Mouse (Mus musculus): ENCODE data around the gene Copg1.

Gene Copg1

DNA sequence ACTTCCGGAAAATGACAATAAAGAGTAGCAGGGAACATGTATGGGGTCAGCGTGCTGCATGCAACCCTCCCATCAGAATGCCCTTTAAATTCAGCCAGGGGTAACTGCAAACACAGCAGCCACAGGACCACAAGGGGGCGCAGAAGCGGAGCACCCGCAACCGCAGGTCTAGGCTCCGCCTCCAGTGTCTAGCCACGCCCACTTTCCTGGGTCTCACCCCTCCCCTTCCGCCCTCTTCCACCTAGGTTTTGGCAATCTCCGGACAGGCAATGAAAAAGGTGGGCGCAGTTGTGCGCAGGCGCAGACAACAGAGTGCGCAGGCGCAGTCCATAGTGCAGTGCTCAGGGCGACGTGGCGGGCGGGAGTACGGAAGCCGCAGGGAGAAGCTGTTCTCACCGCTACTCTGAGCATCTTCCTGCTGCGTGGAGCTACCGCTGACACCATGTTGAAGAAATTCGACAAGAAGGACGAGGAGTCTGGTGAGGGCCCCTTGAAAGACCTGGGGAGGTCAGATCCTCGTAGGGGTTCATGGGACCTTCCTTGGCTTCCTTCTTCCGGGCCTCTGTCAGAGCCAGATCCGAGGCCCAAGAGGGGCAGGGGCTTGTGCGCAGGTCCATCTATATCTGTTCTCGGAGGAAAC lies at the start of gene Copg1:
TSS of gene Copg1 (plus strand) at position 221 of the 640 bp plus-strand sequence.
- peak; percentile 100 for DNase-seq (ENCODE audit: low spot score in 2 of 2)

DNA sequence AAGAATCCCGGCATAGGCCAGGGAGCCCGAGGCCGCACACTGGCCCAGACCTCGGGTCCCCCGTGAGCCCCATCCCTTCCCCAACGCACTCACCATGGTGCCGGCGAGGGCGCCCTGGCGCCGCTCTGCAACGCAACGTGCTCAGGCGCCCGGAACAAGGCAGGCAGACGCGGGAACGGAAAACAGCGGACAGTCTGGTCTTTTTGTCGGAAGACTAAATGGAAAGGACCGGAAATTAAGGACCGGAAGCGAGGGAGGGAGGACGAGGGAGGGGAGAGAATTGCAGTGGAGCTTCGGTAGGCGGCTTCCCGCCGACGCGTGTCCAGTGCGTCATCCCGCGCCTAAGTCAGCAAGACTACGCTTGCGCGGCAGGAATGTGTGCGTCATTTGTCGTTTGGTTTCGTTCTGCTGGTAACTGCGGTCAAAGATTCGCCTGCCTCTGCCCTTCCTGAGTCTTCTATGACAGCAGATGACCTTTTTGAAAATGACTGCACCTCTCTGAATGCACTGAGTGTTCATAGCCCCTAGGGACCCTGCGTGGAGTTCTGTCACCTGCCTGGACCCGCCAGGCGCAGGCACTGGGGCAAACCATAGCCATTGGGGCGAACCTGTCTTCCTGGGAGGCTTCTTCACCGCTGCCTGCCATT lies 48.9 kb upstream of the Copg1 start, which contains the start of gene Isy1:
TSS of gene Isy1 (minus strand) at position 248 of the 647 bp plus-strand sequence.
- DNase-seq (ENCODE audit: low spot score in 2 of 2): peak; percentile 76 to 86

DNA sequence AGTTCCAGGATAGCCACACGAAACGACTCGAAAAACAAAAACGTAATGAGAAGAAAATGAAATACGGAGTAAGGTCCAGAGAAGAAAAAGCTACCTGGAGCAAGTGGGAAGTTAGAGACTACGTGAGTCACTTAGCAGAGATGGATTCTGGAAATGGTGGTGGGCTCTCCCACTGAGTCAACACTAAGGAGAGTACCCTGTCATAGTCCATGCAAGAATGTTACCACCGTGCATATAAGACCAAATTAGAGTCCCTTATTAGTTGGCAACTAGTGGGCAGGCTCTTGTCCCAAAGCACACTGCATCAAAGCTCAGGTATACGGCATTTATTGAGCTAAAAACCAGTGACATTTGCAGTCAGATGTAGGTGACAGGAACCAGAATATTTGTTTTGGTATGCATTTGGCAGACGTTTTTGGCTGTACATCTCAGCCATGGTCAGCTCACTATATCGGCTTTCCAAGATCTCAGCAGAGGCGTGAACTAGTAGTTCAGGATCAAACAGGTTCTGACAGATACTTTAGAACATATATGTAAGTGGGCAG lies 47.7 kb upstream of the Copg1 start:
- no peak for DNase-seq (ENCODE audit: low spot score in 2 of 2)

DNA sequence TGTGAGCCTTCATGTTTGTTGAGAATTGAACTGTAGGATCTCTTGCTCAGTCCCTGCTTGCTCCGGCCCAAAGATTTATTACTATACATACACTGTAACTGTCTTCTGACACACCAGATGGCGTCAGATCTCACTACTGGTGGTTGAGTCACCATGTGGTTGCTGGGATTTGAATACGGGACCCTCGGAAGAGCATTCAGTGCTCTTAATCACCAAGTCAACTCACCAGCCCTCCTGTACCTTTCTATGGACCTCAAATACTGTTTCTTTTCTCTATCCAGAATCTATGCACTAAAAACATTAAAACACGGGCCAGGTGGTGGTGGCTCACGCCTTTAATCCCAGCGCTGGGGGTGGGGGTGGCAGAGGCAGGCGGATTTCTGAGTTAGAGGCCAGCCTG lies 46.0 kb upstream of the Copg1 start:
- no peak for DNase-seq (ENCODE audit: low spot score in 2 of 2)

DNA sequence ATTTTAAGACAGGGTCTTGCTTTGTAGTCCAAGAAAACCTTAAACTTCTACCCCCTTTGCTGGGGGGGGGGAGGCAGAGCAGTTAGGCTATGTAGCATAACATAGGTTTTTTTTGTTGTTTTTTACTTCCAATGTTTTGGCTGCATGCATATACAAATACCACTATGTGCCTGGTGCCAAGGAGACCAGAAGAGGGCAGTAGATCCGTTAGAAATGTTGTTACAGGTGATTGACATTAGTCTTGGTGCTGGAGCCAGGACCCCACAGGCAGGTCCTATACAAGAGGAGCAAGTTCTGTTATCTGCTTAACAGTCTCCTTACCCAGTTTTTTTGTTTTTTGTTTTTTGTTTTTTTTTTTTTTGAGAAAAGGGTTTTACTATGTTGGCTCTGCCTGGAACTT lies 45.4 kb upstream of the Copg1 start:
- DNase-seq (ENCODE audit: low spot score in 2 of 2): no peak

DNA sequence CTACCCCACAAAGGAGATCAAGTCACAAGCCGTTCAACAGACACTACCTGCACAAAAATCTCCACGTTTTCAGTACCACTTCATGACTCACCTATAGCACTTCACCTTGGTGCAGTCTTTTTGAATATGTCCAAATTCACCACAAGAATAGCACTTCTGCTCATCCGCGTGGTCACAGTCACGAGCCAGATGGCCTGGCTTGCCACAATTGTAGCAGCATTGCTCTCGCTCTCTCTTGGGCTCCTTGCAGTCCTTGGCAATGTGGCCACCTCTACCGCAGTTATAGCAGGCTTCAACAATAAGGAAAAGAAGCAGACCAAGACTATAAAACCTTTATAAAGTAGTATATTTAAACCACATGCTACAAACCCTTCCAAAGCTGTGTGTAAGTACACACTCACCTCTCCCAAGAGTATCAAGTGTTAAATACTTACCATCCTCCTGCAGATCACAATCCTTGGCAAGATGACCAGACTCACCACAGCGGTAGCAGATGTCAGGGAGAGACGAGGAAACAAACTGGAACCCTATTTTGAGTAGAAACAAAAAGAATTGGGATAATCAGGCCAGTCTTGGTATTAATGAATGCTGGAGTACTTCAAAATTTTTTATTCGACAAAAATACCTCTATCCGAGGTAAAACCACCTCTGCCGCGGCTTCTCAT lies 42.5 kb upstream of the Copg1 start:
- no peak for DNase-seq (ENCODE audit: low spot score in 2 of 2)

DNA sequence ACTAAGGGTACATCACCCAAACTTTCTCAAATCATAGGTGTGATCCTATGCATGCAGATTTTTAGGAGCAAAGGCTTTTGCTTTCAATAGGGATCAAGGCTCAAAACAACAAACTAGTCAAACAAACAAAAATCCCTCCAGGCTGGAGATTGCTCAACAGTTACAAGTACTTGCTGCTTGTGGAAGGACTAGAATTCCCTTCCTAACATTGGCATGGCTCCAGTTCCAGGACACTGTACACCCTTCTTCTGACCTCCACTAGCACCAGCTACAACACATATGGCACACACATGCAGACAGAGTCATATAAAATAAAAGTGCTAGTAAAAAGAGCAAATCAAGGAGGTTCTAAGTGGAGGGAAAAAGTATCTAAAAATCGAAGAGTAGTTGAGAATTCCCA lies 40.8 kb upstream of the Copg1 start:
- DNase-seq (ENCODE audit: low spot score in 2 of 2): no peak

DNA sequence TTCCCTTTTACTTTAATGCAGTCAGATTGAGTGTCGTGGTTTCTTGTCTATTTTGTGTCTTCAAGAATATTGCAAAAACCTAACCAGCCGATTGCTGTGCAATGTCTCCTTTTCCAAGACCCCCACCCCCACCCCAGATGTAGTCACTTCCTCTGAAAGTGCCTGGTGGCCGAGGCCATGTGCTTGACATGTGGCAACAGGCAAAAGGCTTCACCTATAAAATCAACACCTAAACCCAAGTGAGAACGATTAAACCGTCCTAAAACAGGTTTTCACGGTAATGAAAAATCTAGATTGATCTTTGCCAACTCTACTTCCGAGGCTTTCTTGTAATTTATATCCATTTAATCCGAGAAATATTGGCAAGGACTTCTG lies 37.8 kb upstream of the Copg1 start:
- DNase-seq (ENCODE audit: low spot score in 2 of 2): no peak

DNA sequence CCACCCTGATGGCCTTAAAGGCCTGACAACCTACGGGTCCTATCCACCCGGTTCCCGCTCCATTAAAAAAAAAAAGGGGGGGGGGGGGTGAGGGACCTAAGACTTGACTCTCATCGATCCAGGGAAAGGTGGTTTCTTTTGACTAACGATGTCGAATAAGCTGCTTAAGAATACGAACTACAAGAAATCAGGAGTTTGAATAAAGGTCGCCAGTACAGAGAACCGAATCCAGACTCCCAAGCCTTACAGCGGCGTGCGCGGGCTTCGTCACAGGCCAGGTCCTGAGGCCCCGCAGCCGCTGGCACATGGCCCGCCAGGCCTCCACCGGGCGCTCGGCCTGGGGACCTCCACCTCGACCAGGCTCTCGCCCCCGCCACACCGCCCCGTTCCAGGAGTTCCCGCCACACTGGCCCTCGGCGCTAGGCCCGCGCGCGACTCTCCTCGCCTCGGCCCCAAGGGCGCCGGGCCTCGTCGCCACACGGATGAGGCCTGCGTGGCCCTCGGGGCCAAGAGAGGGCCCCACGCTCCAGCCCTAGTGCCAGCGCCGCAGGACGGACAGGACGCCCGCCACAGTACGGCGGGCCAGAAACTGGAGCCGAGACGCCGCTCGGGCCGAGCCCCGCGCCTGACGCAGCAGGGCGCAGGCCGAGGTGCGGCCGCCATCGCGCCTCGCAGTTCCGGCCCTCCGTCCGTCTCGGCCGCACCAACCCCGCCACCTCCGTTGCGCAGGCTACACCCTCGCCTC lies 37.3 kb upstream of the Copg1 start:
- DNase-seq (ENCODE audit: low spot score in 2 of 2): no peak

DNA sequence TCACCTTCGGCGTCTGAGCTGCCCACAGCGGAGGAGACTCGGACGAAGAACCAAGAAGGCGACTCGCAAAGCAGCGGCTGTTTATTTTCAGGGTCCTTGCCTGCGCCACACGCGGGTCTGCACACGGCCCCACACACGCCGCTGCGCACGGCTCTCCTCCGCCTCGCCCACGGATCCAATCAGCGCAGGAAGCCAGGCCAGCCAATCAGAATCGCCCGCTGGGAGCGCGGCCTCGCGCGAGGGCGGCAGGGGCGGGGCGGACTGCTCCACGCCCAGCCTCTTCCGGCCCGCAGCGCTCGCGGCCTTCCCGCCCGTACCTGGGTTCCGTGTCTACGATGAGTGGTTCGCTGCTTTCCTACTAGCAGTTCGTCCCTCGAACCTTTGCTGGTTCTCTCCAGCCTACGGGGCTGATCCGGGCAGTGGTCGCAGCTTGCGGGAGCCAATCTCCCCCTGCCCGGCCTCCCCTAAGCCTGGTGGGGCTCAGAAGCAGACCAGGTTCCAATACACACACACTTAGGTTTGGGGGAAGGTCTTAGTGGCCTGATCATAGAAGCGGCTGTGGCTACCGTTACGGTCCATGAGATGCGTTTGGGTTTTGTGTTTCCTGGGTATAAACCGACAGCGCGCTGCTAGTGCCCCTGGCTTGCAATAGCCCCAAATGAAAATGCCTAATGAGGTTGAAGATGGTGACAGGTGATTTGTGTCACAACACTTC lies 36.6 kb upstream of the Copg1 start, which contains the start of gene Cnbp:
TSS of gene Cnbp (minus strand) at position 207 of the 715 bp plus-strand sequence.
- peak; percentile 95 to 96 for DNase-seq (ENCODE audit: low spot score in 2 of 2)

DNA sequence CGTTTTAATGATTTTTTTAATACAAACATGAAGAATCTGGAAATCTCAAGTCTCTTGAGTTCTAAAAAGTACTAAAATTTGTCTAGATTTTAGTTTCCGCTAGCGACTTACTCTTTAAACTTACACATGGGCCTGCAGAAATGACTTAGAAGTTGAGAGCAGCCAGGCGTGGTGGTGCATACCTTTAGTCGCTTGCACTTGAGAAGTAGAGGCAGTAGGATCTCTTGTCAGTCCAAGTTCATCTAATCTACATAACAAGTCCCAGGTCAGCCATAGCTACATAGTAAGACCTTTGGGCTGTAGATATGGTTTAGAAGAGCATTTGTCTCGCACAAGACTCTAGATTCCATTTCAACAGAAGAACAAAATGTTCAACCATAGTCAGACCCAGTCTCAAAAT lies 35.7 kb upstream of the Copg1 start:
- no peak for DNase-seq (ENCODE audit: low spot score in 2 of 2)

DNA sequence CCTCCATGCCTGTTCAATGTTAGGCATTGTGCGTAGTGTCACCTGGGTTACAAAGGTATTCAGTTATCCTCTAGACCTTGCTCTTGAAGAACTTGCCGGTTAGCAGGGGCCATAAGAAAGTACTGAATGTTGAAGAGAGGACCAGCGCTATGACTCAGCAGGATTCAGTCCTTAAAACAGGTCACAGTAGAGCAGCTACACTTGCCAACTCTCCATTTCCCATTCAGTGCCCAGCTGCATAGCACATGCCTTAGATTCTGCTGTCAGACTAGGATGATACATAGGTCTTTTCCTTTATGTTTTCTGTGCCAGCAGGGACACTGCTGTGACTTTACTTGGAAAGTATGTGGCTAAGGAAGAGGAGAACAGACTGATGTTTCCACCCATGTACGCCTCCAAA lies 34.2 kb upstream of the Copg1 start:
- DNase-seq (ENCODE audit: low spot score in 2 of 2): no peak

DNA sequence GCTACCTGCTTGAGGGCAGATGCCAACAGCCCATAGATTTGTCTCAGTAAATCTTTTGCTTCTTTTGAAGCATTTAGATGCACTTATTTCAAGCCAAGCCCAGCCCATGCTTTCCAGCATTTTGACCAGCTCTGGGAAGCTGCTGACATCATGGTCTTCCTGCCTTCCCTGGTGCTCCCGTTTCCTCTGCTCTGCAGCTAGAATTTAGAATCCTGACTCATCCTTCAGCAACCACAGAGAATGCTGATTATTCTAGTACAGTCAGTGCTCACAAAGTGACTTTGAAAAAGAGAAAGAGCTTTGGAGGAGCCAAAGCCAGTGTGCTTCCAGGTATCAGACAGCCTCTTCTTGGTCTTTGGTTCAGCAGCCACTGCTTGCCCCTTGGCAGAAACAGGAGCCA lies 30.5 kb upstream of the Copg1 start:
- DNase-seq (ENCODE audit: low spot score in 2 of 2): no peak

DNA sequence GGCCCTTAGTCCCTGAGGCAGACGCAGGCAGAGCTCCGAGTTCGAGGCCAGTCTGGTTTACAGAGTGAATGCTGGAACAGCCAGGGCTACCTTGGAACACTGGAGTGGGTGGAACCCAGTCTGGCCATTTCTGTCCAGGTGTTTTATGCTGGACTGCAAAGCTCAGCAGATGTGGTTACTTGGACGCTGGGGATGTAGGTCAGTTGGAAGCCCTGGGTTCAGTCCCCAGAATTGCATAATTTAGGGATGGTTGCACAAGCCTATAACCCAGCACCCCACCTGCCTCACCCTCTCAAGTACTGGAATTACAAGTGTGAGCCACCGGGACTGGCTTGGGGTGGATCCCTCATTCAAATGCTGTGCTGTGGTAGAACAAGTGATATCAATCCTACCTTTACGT lies 21.4 kb upstream of the Copg1 start:
- no peak for DNase-seq (ENCODE audit: low spot score in 2 of 2)

DNA sequence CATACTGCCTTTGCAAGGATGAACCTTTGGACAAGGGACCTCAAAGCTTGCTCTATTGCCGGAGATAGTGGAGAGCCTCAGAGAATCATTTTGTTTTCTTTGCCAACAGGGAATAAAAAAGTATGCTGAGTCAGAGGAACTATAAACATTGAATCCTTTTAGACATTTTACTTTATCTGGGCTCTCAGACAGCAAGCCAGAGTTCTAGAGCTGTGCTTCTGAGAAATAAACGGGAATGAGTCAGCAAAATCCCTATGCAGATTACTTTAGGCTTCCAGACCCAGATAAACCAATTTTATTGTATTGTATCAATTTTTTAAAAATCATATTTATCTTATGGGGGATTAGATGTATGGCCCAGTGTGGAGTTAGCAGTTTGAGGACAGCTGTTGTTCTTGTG lies 20.4 kb upstream of the Copg1 start:
- DNase-seq (ENCODE audit: low spot score in 2 of 2): no peak

DNA sequence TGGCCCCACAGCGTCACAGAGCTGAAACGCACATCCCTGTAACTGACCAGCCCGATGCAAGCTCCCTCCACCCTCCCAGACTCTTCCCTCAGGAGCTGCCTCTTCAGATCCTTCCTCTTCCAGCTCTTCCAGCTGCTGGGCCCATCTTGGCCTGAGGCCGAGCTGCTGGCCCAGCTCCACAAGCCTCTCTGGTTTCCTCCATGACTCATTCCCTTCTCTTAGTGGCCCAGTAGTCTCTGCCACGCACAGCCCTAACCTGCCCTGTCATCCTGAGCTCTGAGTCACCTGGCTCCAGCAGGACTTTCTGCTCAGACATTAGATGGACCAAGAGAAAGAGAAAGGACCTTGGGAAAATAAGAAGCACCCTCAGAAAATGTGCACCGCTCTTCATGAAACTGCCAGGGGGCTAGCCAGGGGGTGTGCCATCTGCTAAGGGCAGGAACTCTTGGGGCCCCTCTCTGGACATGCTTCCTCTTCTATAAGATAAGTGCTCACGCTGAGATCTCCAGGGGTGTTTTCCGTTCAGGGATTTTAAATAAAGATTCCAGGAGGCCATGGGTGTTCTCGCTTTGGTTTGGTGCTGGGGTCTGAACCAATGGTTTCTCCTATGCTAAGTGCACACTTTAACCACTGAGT lies 18.6 kb upstream of the Copg1 start:
- no peak for DNase-seq (ENCODE audit: low spot score in 2 of 2)

DNA sequence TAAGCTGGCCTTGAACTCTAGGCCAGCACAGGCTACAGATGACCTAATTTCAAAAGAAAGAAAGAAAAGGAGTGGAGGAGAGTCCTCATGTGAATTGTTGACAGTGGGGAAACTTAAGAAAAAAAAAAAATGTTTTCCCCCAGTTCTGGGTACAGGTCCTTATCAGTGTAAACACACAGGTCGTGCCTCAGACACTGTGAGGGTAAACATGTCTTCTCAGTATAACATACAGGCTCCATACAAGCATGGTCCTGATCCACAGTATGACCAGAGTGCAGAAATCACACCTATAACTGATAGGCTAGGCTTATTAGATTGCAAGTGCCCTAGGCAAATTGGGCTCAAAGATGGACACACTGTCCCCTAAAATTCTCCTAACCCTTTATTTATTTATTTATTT lies 17.2 kb upstream of the Copg1 start:
- DNase-seq (ENCODE audit: low spot score in 2 of 2): no peak

DNA sequence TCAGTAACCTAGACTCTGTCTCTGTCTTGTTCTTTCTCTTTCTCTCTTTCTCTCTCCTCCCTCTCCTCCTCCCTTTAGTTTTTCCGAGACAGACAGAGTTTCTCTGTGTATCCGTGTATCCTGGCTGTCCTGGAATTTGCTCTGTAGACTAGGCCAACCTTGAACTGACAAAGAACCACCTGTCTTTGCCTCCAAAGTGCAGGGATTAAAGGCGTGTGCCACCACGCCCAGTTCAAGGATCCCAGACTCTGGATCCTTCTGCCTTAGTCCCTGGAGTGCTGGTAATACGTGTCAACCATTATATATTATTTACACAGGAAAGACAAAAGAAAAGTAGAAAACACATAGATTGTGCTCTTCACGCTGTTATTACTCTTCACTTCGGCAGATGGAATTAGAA lies 16.4 kb upstream of the Copg1 start:
- DNase-seq (ENCODE audit: low spot score in 2 of 2): no peak

DNA sequence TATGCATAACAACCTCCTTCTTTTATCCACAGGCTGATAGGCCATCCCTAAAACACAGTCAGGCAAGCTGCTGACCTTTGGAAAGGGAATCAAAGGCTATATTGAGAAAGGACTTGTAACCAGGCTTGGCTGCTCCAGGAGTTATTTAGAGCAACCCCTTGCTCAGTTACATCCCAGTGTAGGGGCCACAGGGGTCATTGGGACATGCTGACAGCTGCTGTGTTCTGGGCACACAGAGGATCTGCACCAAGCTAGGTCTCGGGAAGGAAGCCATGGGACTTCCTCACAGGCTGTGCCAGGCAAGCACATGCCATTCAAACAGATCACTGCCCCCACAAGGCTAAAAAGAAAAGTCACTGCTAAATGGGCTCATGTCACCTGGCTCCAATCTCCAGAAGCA lies 14.5 kb upstream of the Copg1 start:
- no peak for DNase-seq (ENCODE audit: low spot score in 2 of 2)

DNA sequence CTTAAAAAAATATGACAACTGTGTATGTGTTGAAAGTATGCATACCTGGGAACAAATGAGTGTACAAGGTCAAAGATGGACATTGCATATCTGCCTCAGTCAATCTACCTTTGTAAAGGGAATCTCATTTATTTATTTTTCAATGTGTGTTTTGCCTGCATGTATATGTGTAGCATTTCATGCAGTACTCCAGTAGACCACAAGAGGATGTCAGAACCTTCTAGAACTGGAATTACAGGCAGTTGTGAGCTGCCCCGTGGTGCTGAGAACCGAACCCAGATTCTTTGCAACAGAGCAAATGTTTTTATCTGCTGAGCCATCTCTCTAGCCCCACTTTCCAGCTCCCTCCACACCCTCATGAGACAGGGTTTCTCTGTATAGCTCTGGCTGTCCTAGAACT lies 13.7 kb upstream of the Copg1 start:
- no peak for DNase-seq (ENCODE audit: low spot score in 2 of 2)

DNA sequence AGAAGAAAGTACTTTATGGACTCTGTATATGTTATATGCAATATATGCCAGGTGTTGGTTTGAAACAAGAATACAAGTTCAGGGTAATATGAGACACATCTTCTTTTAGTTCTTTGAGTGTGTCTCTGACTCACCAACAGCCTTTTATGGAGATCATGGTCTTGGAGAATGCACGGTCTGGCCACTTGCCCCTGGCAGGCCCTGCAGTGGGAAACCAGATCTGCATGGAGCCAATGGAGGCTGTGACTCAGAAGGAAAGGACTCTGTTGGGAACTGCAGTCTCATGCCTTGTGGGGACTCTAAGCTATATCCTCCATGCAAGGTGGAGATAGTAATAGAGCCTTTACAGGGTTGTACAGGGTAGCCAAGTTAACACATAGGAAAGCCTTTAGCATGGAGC lies 12.5 kb upstream of the Copg1 start:
- no peak for DNase-seq (ENCODE audit: low spot score in 2 of 2)
